Mouse (Mus musculus) C2C12 (cell line): Measurements from ENCODE around the gene Oit3. TPM values are rescaled to one million over a fixed set of nuclear protein-coding genes. Genes with fewer than 3 reads are reported as not detected.

Experiments used
- H3K27me3 ChIP-seq: one replicate; pipeline ENCODE4 v1.6.1; 2011; ENCODE audit not compliant: control insufficient read depth, insufficient read depth, insufficient read length
- H3K36me3 ChIP-seq: one replicate; pipeline ENCODE4 v1.6.1; 2011; ENCODE audit not compliant: control insufficient read depth, insufficient read depth
- H3K4me3 ChIP-seq: one replicate; pipeline ENCODE4 v1.5.1; 2011; ENCODE audit warnings: mild to moderate bottlenecking, control low read depth; ENCODE audit not compliant: poor library complexity, insufficient read depth, severe bottlenecking
- H3K79me2 ChIP-seq: one replicate; pipeline ENCODE4 v1.6.1; 2011; ENCODE audit not compliant: control insufficient read depth, insufficient read depth
- H3K79me3 ChIP-seq: one replicate; pipeline ENCODE4 v1.6.1; 2011; ENCODE audit warnings: low read depth, control low read depth
- H3ac ChIP-seq: one replicate; pipeline ENCODE3; 2011; ENCODE audit warnings: low read depth; ENCODE audit not compliant: control insufficient read depth, insufficient read length
- CEBPB ChIP-seq: IDR thresholded peaks from one replicate; pipeline ENCODE4 v1.6.1; 2011; ENCODE audit warnings: low read depth, mild to moderate bottlenecking, control low read depth, moderate library complexity
- CTCF ChIP-seq: IDR thresholded peaks from one replicate; pipeline ENCODE4 v1.5.1; 2011; ENCODE audit not compliant: control insufficient read depth, insufficient read depth, insufficient read length
- FOSL1 ChIP-seq: IDR thresholded peaks from one replicate; pipeline ENCODE4 v1.8.0; 2011; ENCODE audit warnings: mild to moderate bottlenecking, low read length; ENCODE audit not compliant: poor library complexity, insufficient read depth, severe bottlenecking
- MYOD1 ChIP-seq: IDR thresholded peaks from one replicate; pipeline ENCODE4 v1.6.1; 2011; ENCODE audit warnings: low read depth; ENCODE audit not compliant: control insufficient read depth, insufficient read length
- USF1 ChIP-seq: IDR thresholded peaks from one replicate; pipeline ENCODE4 v1.6.1; 2011; ENCODE audit warnings: low read depth, mild to moderate bottlenecking, control low read depth, moderate library complexity
- polyA plus RNA-seq: library from polyadenylated mRNA; unstranded; fragments of >200 nt; fragmentation: generic; extraction: Trizol; gene quantifications from one replicate; pipeline ENCODE4 v1.2.1, GENCODE M21; 2012; ENCODE audit warnings: missing spikeins

Oit3 gene
- polyA plus RNA-seq, 1 experiment, result 0.27 TPM

DNA sequence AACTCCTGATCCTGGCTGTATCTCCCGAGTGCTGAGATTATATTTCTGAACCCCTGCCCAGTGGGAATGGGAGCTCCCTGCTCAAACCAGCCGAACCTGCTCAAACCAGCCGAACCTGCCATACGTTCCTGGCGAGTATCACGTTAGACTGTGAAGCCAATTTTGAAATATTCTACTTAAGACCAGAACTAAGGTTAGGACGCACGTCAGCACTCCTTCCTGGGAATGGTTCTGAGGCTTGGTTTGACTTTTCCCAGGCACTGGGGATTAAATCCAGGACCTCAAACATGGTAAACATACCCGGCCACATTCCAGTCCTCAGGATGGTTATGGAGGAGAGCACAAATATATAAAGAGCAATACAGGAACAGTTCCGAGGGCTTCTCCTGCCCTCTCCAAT, 63.7 kb downstream of the Oit3 start:
- Histone ChIP-seq H3ac (no peak overlapping the region), H3K79me3 (no peaks in the 10 kb centered on the region), H3K36me3 (peaks cover 18% of the 10 kb centered on the region), H3K27me3 (no peaks in the 10 kb centered on the region), H3K79me2 (no peaks in the 10 kb centered on the region), H3K4me3 (no peak overlapping the region)
- TF ChIP-seq CEBPB, result no peak
- no peak for TF ChIP-seq USF1
- TF ChIP-seq FOSL1, result no peak
- no peak for TF ChIP-seq MYOD1
- TF ChIP-seq CTCF, result no peak

Other genes with a start within 250 kb of the Oit3 start
- 12.0 TPM for gene Sept10, start 219.9 kb downstream of the Oit3 start, polyA plus RNA-seq
- 2.2 TPM for gene Sowahc, start 219.8 kb downstream of the Oit3 start, polyA plus RNA-seq
- 26.4 TPM for gene P4ha1, start 118.5 kb downstream of the Oit3 start, polyA plus RNA-seq
- gene Gm10273, start 46.1 kb downstream of the Oit3 start, polyA plus RNA-seq, result 4.5 TPM
- not detected for gene Pla2g12b, start 38.1 kb downstream of the Oit3 start, polyA plus RNA-seq
- gene Gm10322, start 174.3 kb upstream of the Oit3 start, polyA plus RNA-seq, result 0.25 TPM
- 23.3 TPM for gene Mcu, start 174.9 kb upstream of the Oit3 start, polyA plus RNA-seq